Mouse (Mus musculus) forebrain, embryonic 10.5 days (tissue): ENCODE measurements around the gene Prkar1b. TPM values are rescaled to one million over a fixed set of nuclear protein-coding genes. Genes with fewer than 3 reads are reported as not detected.
A peak's percentile ranks its signal among the peaks of the same experiment; 100 is the strongest.

Experiments
- DNase-seq: peaks from one replicate; pipeline ENCODE4 v3.0.0-alpha.2; 2017; ENCODE audit warnings: low spot score; ENCODE audit errors: extremely low spot score
- H3K27ac ChIP-seq: fragments of 300-500 bp; sonication (generic); 2 replicates; pipeline ENCODE4 v1.5.1; 2016; ENCODE audit warnings: mild to moderate bottlenecking
- H3K27me3 ChIP-seq: fragments of 300-500 bp; sonication (generic); 2 replicates; pipeline ENCODE4 v1.6.1; 2016; ENCODE audit warnings: mild to moderate bottlenecking; ENCODE audit not compliant: poor library complexity, severe bottlenecking
- H3K36me3 ChIP-seq: fragments of 300-500 bp; sonication (generic); replicated peaks from 2 replicates; pipeline ENCODE4 v1.6.1; 2016; ENCODE audit warnings: mild to moderate bottlenecking, moderate library complexity
- H3K4me1 ChIP-seq: fragments of 300-500 bp; sonication (generic); 2 replicates; pipeline ENCODE4 v1.6.1; 2016
- H3K4me3 ChIP-seq: fragments of 300-500 bp; sonication (generic); 2 replicates; pipeline ENCODE4 v1.5.1; 2016; ENCODE audit warnings: mild to moderate bottlenecking, moderate library complexity
- H3K9me3 ChIP-seq: fragments of 300-500 bp; sonication (generic); 2 replicates; pipeline ENCODE4 v1.6.1; 2016; ENCODE audit warnings: mild to moderate bottlenecking, moderate library complexity
- WGBS: fragments of 180-500 bp; shearing (Covaris S2); methylation state at CpG from one replicate; pipeline ENCODE4 v1.1.7; 2016; 5-methylcytosine and 5-hydroxymethylcytosine counted together
- polyA plus RNA-seq: library from polyadenylated mRNA; unstranded; fragments of >200 nt; fragmentation: Nextera tagmentation; extraction: Ambion mirVana; gene quantifications from 2 replicates; pipeline ENCODE4 v1.2.1, GENCODE M21; 2016

The Prkar1b gene
- polyA plus RNA-seq, 1 experiment from 2014 or later, result 5.1 TPM

DNA sequence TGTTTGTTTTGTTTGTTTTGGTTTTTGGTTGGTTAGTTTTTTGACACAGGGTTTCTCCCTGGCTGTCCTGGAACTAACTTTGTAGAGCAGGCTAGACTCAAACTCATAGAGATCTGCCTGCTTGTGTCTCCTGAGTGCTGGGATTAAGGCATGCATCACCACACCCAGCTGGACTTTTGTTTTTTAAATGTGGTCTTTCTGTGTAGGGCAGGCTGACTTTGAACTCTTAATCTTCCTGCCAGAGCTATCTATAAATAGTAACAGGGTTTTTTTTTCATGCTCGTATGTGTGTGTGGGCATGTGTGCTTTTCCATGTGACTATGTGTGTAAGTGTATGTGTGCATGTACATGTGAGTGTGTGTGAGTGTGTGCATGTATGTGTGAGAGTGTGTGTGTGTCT is 17.7 kb upstream of the Prkar1b start:
- DNase-seq, result no peak
- Histone ChIP-seq H3K9me3 (no peaks in the 10 kb centered on the region), H3K4me1 (no peaks in the 10 kb centered on the region), H3K36me3 (peaks cover 99% of the 10 kb centered on the region), H3K4me3 (no peak overlapping the region), H3K27me3 (no peaks in the 10 kb centered on the region), H3K27ac (no peak overlapping the region)
- WGBS, result 90% methylated on average over 1 of the region's 1 CpGs

- no peaks in the 10 kb centered on the region for H3K27me3 ChIP-seq
- H3K9me3 ChIP-seq, result no peaks in the 10 kb centered on the region
- H3K27ac ChIP-seq, result no peak overlapping the region
- H3K4me1 ChIP-seq, result no peaks in the 10 kb centered on the region
- DNase-seq, result no peak
- 90% methylated on average over 6 of the region's 6 CpGs for WGBS
- peaks cover 99% of the 10 kb centered on the region for H3K36me3 ChIP-seq
- H3K4me3 ChIP-seq, result no peak overlapping the region
These were observed 17.1 kb upstream of the Prkar1b start for GRCm38 (mm10) chr5:139166781-139167361.

GRCm38 (mm10) chr5:139161632-139162031 is 11.8 kb upstream of the Prkar1b start:
- peaks cover 87% of the 10 kb centered on the region for H3K36me3 ChIP-seq
- no peaks in the 10 kb centered on the region for H3K27me3 ChIP-seq
- DNase-seq, result no peak
- no peak overlapping the region for H3K27ac ChIP-seq
- no peaks in the 10 kb centered on the region for H3K4me1 ChIP-seq
- no peak overlapping the region for H3K4me3 ChIP-seq
- WGBS, result 92% methylated on average over 10 of the region's 10 CpGs
- no peaks in the 10 kb centered on the region for H3K9me3 ChIP-seq

GRCm38 (mm10) chr5:139160899-139161298 is 11.1 kb upstream of the Prkar1b start:
- Histone ChIP-seq H3K9me3 (no peaks in the 10 kb centered on the region), H3K4me1 (no peaks in the 10 kb centered on the region), H3K27ac (no peak overlapping the region), H3K4me3 (no peak overlapping the region), H3K36me3 (peaks cover 87% of the 10 kb centered on the region), H3K27me3 (no peaks in the 10 kb centered on the region)
- 89% methylated on average over 8 of the region's 8 CpGs for WGBS
- no peak for DNase-seq

- peaks cover 41% of the 10 kb centered on the region for H3K36me3 ChIP-seq
- H3K9me3 ChIP-seq, result no peaks in the 10 kb centered on the region
- H3K4me3 ChIP-seq, result peak overlapping the region; percentile 94
- peaks cover 25% of the 10 kb centered on the region for H3K4me1 ChIP-seq
- no peaks in the 10 kb centered on the region for H3K27me3 ChIP-seq
- DNase-seq, result peak; percentile 30
- H3K27ac ChIP-seq, result peak overlapping the region; percentile 87
- under 1% methylated on average over 45 of the region's 45 CpGs for WGBS
These were observed 816 bp upstream of the Prkar1b start for GRCm38 (mm10) chr5:139150603-139151031.

DNA sequence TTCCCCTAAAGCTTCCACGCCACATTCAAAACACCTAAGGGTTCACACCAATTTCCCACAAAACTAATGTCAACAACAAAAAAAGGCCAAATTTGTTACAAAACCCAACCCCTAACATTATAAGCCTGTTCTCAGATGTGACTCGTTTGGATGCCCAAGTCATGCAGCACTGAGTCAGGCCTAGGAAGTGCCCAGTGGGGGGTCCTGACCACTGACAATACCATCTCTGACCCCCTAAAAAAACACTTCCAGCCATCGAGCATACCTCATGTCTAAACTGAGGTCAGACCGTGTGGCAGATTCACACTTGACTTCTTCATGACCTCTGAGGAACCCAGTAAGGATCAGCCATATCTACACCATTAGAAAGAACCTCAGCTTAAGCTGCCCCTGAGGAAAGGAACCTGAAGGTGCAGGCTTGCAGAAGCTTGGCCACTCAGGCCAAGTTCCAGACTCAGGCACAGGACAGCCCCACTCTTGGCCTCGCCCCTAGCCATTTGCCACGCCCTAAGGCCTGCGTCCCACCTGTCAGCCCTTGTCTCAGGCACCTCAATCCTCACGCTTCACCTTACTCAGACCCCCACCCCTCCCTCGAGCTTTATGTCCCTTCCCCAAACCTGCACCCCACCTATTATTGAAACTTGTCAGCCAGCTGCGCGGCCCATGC is 662 bp downstream of the Prkar1b start:
- no peak for DNase-seq
- WGBS, result 28% methylated on average over 11 of the region's 11 CpGs
- H3K4me1 ChIP-seq, result peaks cover 25% of the 10 kb centered on the region
- peaks cover 26% of the 10 kb centered on the region for H3K36me3 ChIP-seq
- peak overlapping the region; percentile 94 for H3K4me3 ChIP-seq
- no peaks in the 10 kb centered on the region for H3K9me3 ChIP-seq
- H3K27ac ChIP-seq, result peak overlapping the region; percentile 87
- no peaks in the 10 kb centered on the region for H3K27me3 ChIP-seq

GRCm38 (mm10) chr5:139147178-139148078 is 2.4 kb downstream of the Prkar1b start:
- Histone ChIP-seq H3K36me3 (peaks cover 9% of the 10 kb centered on the region), H3K9me3 (no peaks in the 10 kb centered on the region), H3K4me1 (peaks cover 25% of the 10 kb centered on the region), H3K4me3 (no peak overlapping the region), H3K27me3 (no peaks in the 10 kb centered on the region), H3K27ac (no peak overlapping the region)
- 94% methylated on average over 14 of the region's 14 CpGs for WGBS
- no peak for DNase-seq

- Histone ChIP-seq H3K4me1 (peaks cover 22% of the 10 kb centered on the region), H3K27ac (no peak overlapping the region), H3K9me3 (no peaks in the 10 kb centered on the region), H3K36me3 (peaks cover under 1% of the 10 kb centered on the region; the same call in 1 of the 2 replicates), H3K4me3 (no peak overlapping the region), H3K27me3 (no peaks in the 10 kb centered on the region)
- no peak for DNase-seq
- 93% methylated on average over 11 of the region's 11 CpGs for WGBS
These were observed 3.2 kb downstream of the Prkar1b start for GRCm38 (mm10) chr5:139146476-139147075.

GRCm38 (mm10) chr5:139145726-139146125 is 4.1 kb downstream of the Prkar1b start:
- Histone ChIP-seq H3K9me3 (no peaks in the 10 kb centered on the region), H3K27ac (no peak overlapping the region), H3K4me3 (no peak overlapping the region), H3K4me1 (peaks cover 20% of the 10 kb centered on the region), H3K27me3 (no peaks in the 10 kb centered on the region), H3K36me3 (no peaks in the 10 kb centered on the region)
- 89% methylated on average over 4 of the region's 4 CpGs for WGBS
- no peak for DNase-seq

DNA sequence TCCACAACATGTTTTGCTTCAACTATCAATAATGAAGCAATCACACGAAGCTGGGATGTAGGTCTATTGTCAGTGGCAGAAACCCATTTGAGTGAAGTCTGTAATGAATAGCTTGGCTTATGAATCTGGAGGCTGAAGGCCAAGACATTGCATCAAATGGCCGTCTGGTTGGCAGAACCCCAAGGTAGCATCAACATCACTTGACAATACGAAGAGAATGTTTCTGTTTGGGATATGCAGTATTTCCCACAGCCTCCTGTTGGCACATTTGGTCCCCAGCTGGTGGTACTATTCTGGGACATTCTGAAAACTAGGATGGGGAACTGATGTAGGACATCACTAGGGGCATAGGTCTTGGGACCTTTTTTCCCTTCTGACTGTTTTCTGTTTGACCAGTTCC is 5.9 kb downstream of the Prkar1b start:
- WGBS, result 83% methylated on average over 3 of the region's 3 CpGs
- H3K27ac ChIP-seq, result no peak overlapping the region
- DNase-seq, result no peak
- H3K27me3 ChIP-seq, result no peaks in the 10 kb centered on the region
- H3K9me3 ChIP-seq, result no peaks in the 10 kb centered on the region
- H3K36me3 ChIP-seq, result no peaks in the 10 kb centered on the region
- H3K4me1 ChIP-seq, result peaks cover 13% of the 10 kb centered on the region
- no peak overlapping the region for H3K4me3 ChIP-seq

- Histone ChIP-seq H3K4me3 (no peak overlapping the region), H3K27me3 (no peaks in the 10 kb centered on the region), H3K27ac (no peak overlapping the region), H3K4me1 (peaks cover 9% of the 10 kb centered on the region; the same call in 1 of the 2 replicates), H3K36me3 (no peaks in the 10 kb centered on the region), H3K9me3 (no peaks in the 10 kb centered on the region)
- 77% methylated on average over 5 of the region's 5 CpGs for WGBS
- no peak for DNase-seq
These were observed 8.5 kb downstream of the Prkar1b start for GRCm38 (mm10) chr5:139141326-139141725.

- DNase-seq, result no peak
- Histone ChIP-seq H3K4me1 (peaks cover 9% of the 10 kb centered on the region; the same call in 1 of the 2 replicates), H3K36me3 (no peaks in the 10 kb centered on the region), H3K9me3 (no peaks in the 10 kb centered on the region), H3K4me3 (no peak overlapping the region), H3K27ac (no peak overlapping the region), H3K27me3 (no peaks in the 10 kb centered on the region)
- WGBS, result 85% methylated on average over 9 of the region's 9 CpGs
These were observed 9.2 kb downstream of the Prkar1b start for GRCm38 (mm10) chr5:139140589-139140988.
